Mouse (Mus musculus) left cerebral cortex, adult 9 months (tissue): ENCODE data around the gene Sars2.
"Not testable (repeated sequence)": the region's sequence is repeated elsewhere in the genome, so short reads cannot be mapped to it uniquely, and the experiment has no call there.

Source experiments
- DNase-seq, 2 experiments: peaks; one replicate each; pipeline ENCODE4 v3.0.0; 2022; ENCODE audit warnings: low spot score in 2 of 2

Sars2 gene

GRCm38 (mm10) chr7:28741709-28742438, at the start of gene Sars2, which contains the start of gene Mrps12:
Gene Sars2 (plus strand): TSS chr7:28741992.
Gene Mrps12 (minus strand): TSS chr7:28741820.
- DNase-seq, result peak; percentile 97 to 98

GRCm38 (mm10) chr7:28692545-28693320, 49.1 kb upstream of the Sars2 start, which contains the start of gene Fbxo27:
Gene Fbxo27 (plus strand): TSS chr7:28692849.
- peak in 1 of 2 experiments; percentile 49 for DNase-seq

- DNase-seq, result peak; percentile 83 to 90
These were observed 48.3 kb upstream of the Sars2 start for GRCm38 (mm10) chr7:28693321-28693966.

GRCm38 (mm10) chr7:28694423-28694822, 47.4 kb upstream of the Sars2 start:
- DNase-seq, result no peak

GRCm38 (mm10) chr7:28694966-28695511, 46.8 kb upstream of the Sars2 start:
- DNase-seq, result no peak

GRCm38 (mm10) chr7:28697277-28697676, 44.5 kb upstream of the Sars2 start:
- no peak for DNase-seq

- DNase-seq, result no peak
These were observed 41.5 kb upstream of the Sars2 start for GRCm38 (mm10) chr7:28700269-28700668.

GRCm38 (mm10) chr7:28701306-28701705, 40.5 kb upstream of the Sars2 start:
- not testable (repeated sequence) for DNase-seq

GRCm38 (mm10) chr7:28702601-28703143, 39.1 kb upstream of the Sars2 start:
- no peak for DNase-seq

GRCm38 (mm10) chr7:28709454-28709853, 32.3 kb upstream of the Sars2 start:
- DNase-seq, result no peak

- no peak for DNase-seq
These were observed 30.8 kb upstream of the Sars2 start for GRCm38 (mm10) chr7:28710962-28711361.

GRCm38 (mm10) chr7:28714667-28715066, 27.1 kb upstream of the Sars2 start:
- DNase-seq, result peak in 1 of 2 experiments; percentile 41

- no peak for DNase-seq
These were observed 26.2 kb upstream of the Sars2 start for GRCm38 (mm10) chr7:28715598-28715997.

GRCm38 (mm10) chr7:28716590-28717281, 25.1 kb upstream of the Sars2 start, which contains the start of gene Fbxo17:
Gene Fbxo17 (plus strand): TSS chr7:28716804.
- no peak for DNase-seq

- DNase-seq, result no peak
These were observed 24.1 kb upstream of the Sars2 start for GRCm38 (mm10) chr7:28717726-28718125.

GRCm38 (mm10) chr7:28719159-28719558, 22.6 kb upstream of the Sars2 start:
- DNase-seq, result no peak

- DNase-seq, result no peak
These were observed 22.1 kb upstream of the Sars2 start for GRCm38 (mm10) chr7:28719650-28720049.

- no peak for DNase-seq
These were observed 20.8 kb upstream of the Sars2 start for GRCm38 (mm10) chr7:28720753-28721537.

- DNase-seq, result no peak
These were observed 19.7 kb upstream of the Sars2 start for GRCm38 (mm10) chr7:28722079-28722478.

- DNase-seq, result no peak
These were observed 17.2 kb upstream of the Sars2 start for GRCm38 (mm10) chr7:28724613-28725012.
